Mouse (Mus musculus) left cerebral cortex, adult 18-20 months (tissue): ENCODE results near the gene Fmn2. TPM values are rescaled to one million over a fixed set of nuclear protein-coding genes. Genes with fewer than 3 reads are reported as not detected.

Experiments
- DNase-seq, 2 experiments: peaks; one replicate each; pipeline ENCODE4 v3.0.0; 2021 to 2022; ENCODE audit warnings: low spot score in 2 of 2, mixed read lengths in 1 of 2
- total RNA-seq, 2 experiments: library from RNA; stranded (reverse); gene quantifications; 2 replicates each; pipeline ENCODE4 v1.2.3; 2021

Gene Fmn2
- total RNA-seq, 2 experiments from 2014 or later, result 77.5 to 95.2 TPM

GRCm38 (mm10) chr1:174555412-174555811 is 53.8 kb downstream of the Fmn2 start:
- no peak for DNase-seq

- no peak for DNase-seq
These were observed 55.6 kb downstream of the Fmn2 start for GRCm38 (mm10) chr1:174557211-174557610.

- peak in 1 of 2 experiments; percentile 10 for DNase-seq
These were observed 56.2 kb downstream of the Fmn2 start for GRCm38 (mm10) chr1:174557841-174558240.

GRCm38 (mm10) chr1:174558488-174558887 is 56.9 kb downstream of the Fmn2 start:
- peak in 1 of 2 experiments; percentile 36 for DNase-seq

- DNase-seq, result no peak
These were observed 62.9 kb downstream of the Fmn2 start for GRCm38 (mm10) chr1:174564561-174564960.

- no peak for DNase-seq
These were observed 67.0 kb downstream of the Fmn2 start for GRCm38 (mm10) chr1:174568609-174569008.

- peak; percentile 15 to 20 for DNase-seq
These were observed 90.9 kb downstream of the Fmn2 start for GRCm38 (mm10) chr1:174592420-174592980.

GRCm38 (mm10) chr1:174594989-174595388 is 93.4 kb downstream of the Fmn2 start:
- peak; percentile 74 to 75 for DNase-seq

GRCm38 (mm10) chr1:174597495-174597894 is 95.9 kb downstream of the Fmn2 start:
- DNase-seq, result no peak

- DNase-seq, result no peak
These were observed 96.6 kb downstream of the Fmn2 start for GRCm38 (mm10) chr1:174598226-174598625.

- DNase-seq, result no peak
These were observed 98.4 kb downstream of the Fmn2 start for GRCm38 (mm10) chr1:174600041-174600440.

- DNase-seq, result no peak
These were observed 99.0 kb downstream of the Fmn2 start for GRCm38 (mm10) chr1:174600620-174601019.

GRCm38 (mm10) chr1:174617368-174617767 is 115.7 kb downstream of the Fmn2 start:
- DNase-seq, result no peak

GRCm38 (mm10) chr1:174621512-174621911 is 119.9 kb downstream of the Fmn2 start:
- no peak for DNase-seq

GRCm38 (mm10) chr1:174623054-174623453 is 121.4 kb downstream of the Fmn2 start:
- DNase-seq, result no peak

GRCm38 (mm10) chr1:174630074-174630473 is 128.4 kb downstream of the Fmn2 start:
- no peak for DNase-seq

- DNase-seq, result no peak
These were observed 134.7 kb downstream of the Fmn2 start for GRCm38 (mm10) chr1:174636291-174636690.

GRCm38 (mm10) chr1:174637564-174638085 is 136.0 kb downstream of the Fmn2 start:
- DNase-seq, result no peak

- no peak for DNase-seq
These were observed 139.3 kb downstream of the Fmn2 start for GRCm38 (mm10) chr1:174640901-174641300.

- DNase-seq, result no peak
These were observed 141.9 kb downstream of the Fmn2 start for GRCm38 (mm10) chr1:174643431-174644010.

- no peak for DNase-seq
These were observed 147.8 kb downstream of the Fmn2 start for GRCm38 (mm10) chr1:174649421-174649826.

GRCm38 (mm10) chr1:174654565-174654964 is 152.9 kb downstream of the Fmn2 start:
- DNase-seq, result no peak

GRCm38 (mm10) chr1:174655354-174655753 is 153.7 kb downstream of the Fmn2 start:
- no peak for DNase-seq
